Mouse (Mus musculus) activated CD4-positive, CD25-positive, alpha-beta regulatory T cell, adult 4 months (primary cell): ENCODE measurements around the gene Trappc1. TPM values are rescaled to one million over a fixed set of nuclear protein-coding genes. Genes with fewer than 3 reads are reported as not detected.
"Not testable (repeated sequence)": the region's sequence is repeated elsewhere in the genome, so short reads cannot be mapped to it uniquely, and the experiment has no call there.

ENCODE experiments used
- ATAC-seq: one replicate; pipeline ENCODE4 v1.8.0; 2017
- polyA plus RNA-seq, 2 experiments: library from polyadenylated mRNA; unstranded; fragments of 100-300 nt; shearing (Covaris generic); gene quantifications; one replicate each; pipeline ENCODE4 v1.2.1; 2017

Trappc1 gene
- 100 to 1,000 TPM; 109 to 112 TPM for polyA plus RNA-seq

DNA sequence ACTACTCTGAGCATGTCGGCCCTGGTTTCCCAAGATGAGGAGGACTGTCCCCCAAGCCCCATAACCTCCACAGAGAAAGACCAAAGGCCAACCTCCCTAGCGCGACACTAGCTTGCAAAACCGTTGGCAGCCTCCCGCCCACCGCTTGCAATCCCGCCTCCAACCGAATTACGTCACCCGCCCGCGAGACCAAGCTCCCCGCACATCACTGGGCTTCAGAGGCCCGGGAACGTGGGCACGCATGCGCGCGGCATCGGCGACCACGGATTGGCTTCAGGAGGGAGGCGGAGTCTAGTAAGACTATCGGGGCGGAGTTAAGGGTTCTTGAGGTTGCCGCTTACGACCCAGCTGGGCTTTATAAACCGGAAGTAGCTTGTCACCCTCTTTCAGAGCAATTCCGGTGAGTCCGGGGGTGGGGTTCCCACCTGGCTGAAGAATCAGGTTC is at the start of gene Trappc1, which contains the start of gene Cntrob:
TSS of gene Trappc1 (plus strand) at position 314 of the 445 bp plus-strand sequence.
TSS of gene Cntrob (minus strand) at position 109 of the 445 bp plus-strand sequence.
- peak; percentile 84 for ATAC-seq

DNA sequence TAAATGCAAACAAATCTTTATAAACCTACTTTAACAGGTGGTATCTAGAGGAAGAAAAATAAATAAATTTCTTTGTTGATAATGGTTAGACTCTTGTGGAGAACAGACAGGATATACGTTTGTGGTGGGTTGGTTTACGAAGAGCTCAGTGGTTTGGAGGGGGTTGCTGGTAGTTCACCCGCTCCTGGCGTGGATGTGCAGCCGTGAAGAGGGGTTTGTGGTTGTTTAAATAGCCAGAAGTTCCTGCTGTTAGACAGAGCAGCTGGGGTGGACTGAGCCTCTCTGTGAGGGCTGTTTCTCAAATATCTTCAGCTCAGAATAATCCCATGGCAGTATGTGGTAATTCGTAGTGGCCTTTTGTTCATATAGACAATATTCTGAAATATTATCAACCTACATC is 48.1 kb upstream of the Trappc1 start:
- no peak for ATAC-seq

DNA sequence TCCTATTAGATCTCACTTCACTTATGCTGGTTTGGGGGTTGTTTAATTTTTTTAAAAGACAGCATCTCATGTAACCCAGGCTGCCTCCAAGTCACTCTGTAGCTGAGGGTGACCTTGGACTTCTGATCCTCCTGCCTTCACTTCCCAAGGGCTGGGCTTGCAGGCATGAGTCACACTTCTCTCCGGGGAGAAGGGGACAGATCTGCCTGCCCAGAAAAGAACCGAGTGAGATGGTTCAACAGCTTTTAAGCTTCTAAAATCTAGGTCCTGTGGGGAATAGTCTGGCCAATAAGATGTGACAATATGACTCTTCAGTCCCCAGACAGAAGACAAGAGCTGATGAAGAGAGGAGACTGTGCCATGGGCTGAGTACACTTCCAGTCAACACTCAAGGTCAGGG is 47.7 kb upstream of the Trappc1 start:
- ATAC-seq: no peak

DNA sequence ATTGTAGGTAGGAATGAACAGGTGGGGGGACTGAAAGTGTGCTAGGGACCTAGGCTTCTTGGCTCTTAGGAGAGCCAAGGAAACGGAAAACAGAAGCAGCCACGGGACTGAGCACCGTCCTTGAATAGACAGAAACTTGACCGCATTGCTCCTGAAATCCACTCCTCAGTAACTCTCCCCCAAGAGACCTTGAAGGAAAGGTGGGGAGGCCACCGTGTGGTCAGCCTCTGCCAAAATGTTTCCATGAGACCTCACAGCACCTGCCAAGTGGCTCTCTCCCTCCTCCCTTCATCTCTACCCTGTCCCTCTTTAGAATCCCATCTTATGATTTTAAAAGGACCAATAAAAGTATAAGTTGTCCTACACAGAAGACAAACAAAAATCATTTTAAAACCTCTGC is 46.5 kb upstream of the Trappc1 start:
- no peak for ATAC-seq

DNA sequence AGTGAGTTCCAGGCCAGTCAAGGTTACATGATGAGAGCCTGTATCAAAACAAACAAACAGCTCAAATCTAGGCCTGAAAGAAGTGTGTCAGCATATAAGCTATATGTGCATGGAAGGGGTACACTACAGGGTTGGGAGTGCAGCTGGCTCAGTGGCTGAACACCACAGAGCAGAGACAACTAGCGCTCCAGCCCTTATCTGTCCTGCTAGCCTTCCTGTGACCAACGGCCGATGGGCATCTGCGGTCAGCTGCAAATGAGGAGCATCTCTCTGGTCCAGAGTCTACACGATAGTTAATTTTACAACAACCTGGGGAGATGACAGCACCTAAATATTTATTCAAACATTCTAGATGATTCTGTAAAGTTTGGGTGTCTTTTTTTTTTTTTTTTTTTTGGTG is 32.7 kb upstream of the Trappc1 start:
- ATAC-seq: no peak

DNA sequence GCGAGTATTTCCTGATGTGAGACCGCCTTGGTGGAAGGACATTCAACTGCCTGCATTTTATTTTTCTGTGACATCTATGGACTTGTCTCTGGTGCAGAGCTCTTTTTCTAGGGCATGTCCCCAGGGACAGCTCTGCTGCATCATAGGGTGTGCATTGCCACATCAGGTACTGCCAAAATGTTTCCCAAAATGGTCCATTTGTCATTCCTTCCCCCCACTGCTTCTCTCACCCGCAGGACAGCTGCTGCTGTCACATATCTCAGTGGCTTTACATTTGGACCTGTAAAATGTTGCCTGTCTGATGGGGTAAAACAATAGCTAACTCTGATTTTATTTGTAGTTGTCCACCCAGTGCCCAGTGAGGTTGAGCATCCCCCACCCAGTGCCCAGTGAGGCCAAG is 28.5 kb upstream of the Trappc1 start:
- no peak for ATAC-seq

DNA sequence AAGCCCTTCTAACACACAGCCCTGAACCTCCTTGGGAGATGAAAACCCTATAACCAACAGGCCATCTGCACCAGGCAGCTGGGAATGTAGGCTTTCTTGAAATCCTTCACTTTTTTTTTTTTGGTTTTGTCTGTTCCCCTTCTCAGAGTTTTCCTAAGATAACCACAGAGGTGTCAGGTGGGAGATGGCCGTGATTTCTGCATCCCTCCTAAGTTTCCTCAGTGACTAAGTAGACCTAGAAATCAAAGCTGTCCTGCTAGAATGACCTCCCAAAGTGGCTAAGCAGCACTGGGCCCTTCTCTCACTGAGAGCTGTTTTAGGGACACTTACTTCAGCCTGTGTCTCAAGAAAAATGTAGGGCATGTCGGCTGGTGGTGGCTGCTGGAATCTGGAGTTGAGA is 26.0 kb upstream of the Trappc1 start:
- ATAC-seq: no peak

DNA sequence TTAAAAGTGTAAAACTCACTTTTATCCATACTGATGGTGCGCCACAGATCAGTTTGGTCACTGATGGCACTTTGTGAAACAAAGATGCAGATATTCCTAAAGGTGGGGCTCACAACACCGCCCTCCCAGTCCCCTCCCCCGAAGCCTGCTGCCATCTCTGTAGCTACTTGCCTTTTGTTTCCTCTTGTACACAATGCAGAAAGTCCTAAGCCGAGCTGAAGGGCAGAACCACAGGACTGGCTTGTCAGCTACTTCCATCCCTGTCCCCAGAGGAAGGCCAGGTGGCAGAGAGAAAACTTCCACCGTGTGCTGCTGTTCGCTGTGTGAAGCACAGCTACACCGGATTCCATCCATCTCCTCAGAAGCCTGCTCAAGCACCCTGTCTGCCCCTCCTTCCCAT is 25.5 kb upstream of the Trappc1 start:
- no peak for ATAC-seq

DNA sequence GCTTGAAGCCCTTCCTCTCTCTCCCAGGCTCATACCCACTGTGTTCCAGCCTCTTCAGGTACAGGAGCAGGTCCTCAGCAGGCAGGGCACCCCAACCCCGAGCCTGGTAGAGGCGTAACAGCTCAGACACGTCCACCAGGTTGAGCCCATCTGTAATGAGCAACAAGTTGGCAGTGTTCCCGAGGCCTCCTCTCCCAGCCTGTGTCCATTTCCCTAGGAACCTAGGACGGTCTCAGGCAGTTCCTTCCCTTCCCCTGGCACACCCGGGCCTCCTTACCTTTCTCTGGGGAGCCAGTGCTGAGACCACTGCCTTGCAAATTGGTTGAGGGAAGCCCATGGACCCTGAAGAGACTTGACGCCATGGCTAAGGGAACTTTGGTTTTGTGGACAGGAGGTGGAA is 21.0 kb upstream of the Trappc1 start:
- ATAC-seq: no peak

DNA sequence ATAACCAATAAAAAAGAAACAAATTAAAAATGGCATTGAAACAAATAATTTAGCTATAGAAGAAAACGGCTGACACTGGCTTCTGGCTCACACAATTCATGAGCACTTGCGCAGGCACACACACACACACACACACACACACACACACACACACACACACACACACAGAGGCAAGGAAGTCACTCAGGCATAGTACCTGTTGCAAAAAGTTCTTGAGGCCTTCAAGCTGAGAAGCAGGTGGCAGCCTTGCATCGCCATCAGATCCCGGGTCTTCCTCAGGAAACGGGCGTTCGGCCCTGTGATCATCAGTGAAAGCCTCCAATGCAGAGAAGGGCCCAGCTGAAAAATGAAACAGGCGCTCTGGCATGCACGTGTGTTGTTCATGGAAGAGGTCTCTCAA is 18.5 kb upstream of the Trappc1 start:
- ATAC-seq: no peak

DNA sequence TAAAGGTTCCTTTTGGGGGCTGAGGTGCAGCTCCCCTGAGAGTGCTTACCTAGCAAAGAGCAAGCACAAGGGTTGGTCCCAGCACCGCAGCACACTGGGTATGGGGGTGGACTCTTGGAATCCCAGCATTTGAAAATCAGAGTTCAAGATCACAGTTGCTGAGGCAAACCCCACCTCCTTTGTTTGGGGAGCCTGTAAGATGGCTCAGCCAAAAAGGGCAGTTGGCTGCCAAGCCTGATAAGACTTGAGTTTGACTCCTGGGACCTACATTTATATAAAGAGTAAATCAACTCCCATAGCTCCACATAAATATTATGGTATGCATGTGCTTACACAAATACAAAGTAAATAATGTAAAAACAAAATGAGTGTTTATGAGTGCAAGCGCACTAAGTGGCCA is 17.7 kb upstream of the Trappc1 start:
- ATAC-seq: no peak

DNA sequence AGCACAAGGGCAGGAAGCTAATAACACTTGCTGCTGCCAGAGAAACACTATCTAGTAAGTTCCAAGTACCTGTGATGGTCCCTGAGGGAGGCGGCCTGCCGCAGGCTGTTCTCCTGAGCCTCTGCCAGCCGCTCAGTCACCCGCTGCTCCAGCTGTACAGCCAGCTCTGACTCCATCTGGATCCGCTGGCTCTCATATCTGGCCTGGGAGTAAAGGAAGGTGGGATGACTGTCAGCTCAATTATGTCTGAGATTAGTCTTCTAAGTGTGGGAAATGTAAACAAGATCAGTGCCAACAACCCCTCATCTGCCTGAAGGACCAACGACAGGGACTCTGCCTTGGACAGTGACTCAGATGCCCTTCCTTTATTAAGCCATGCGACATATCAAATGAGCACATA is 12.5 kb upstream of the Trappc1 start:
- ATAC-seq: no peak

DNA sequence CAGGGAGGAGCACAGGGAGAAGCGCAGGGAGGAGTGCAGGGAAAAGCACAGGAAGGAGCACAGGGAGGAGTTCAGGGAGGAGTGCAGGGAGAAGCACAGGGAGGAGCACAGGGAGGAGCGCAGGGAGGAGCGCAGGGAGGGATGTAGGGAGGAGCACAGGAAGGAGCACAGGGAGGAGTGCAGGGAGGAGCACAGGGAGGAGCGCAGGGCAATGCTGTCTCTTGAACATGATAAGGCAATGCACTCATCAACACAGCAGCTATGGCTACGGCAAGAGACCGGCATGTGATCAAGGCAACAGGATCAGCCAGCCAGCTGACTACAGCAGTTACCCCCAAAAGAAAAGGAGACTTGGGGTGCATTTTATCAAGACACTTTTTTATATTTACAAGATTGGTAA is 7.4 kb upstream of the Trappc1 start:
- ATAC-seq: no peak

DNA sequence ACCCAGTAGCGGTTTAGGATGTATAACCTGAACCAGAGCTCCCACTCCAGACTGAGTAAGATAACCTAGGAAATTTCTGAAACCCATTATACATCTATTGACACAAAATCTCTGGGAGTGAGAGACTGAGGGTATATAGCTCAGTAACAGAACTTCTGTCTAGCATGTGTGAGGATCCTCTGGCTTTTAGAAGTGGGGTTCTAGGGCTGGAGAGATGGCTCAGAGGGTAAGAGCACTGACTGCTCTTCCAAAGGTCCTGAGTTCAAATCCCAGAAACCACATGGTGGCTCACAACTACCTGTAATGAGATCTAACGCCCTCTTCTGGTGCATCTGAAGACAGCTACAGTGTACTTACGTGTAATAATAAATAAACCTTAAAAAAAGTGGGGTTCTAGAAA is 5.8 kb upstream of the Trappc1 start:
- not testable (repeated sequence) for ATAC-seq

DNA sequence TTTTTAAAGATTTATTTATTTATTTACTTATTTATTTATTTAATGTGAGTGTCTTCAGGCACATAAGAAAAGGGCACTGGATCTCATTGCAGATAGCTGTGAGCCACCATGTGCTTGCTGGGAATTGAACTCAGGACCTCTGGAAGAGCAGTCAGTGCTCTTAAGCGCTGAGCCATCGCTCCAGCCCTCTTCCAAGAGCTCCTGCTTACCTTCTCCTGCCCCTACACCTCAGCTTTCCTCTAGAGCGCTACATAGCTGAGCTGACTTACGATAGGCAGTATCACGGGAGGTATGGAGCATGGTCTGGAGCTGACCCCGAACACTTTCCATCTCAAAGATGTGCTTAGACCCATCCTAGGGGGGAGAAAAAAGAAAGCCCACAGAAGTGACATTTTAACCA is 2.2 kb upstream of the Trappc1 start:
- no peak for ATAC-seq

DNA sequence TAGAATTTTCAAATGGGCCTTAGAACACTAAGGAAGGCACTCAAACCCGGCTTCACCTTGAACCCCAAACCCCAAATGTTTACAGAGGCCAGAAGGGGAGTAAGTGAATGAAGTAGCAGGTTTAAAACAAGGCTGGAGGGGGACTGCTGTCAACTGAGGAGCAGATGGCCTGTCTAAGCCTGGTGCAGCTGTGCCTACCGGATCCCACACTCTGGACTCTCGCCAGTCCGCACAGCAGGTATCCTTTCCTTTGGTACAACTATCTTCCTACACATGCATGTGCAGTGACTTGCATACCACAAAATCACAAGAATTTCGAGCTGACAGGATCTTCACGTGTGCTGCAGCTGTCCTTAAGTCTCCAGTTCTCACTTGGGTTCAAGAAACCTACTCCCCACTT is 1.8 kb upstream of the Trappc1 start:
- ATAC-seq: no peak

DNA sequence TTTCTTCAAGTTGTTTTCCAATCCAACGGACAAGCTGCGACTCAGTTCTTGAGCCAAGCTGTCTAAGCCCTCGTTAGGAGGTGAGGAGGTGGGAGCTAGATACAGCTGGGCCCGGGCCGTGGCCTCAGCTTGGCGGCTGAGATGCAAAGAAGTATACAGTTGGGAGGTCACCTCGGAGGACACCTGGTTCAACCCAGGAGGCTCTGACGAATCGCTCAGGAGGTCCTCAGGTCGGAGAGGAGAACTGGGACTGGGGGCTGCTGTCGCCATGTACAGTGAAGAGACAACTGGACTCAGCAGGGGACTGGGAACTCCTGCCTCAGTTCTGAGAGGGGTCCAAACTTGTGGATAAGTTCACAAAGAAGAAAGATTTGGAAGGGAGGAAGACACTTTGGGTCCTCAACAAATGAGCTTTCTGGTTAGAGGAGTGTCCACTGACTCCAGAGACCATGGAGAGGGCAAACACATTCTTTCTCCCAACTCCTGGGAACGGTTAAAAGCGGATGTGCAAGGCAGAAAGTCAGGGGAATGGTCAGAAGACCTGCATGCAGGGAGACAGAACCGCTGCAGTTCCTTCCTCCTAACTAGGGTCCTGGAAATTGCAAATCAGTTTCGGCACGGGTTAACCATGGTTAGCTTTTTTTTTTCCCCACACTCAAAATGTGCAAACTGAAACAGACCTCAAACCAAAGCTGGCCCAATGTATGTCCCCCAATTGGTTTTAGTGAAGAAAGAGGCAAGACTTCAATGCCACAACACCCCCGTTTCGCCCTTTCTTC is 898 bp upstream of the Trappc1 start:
- ATAC-seq: no peak

DNA sequence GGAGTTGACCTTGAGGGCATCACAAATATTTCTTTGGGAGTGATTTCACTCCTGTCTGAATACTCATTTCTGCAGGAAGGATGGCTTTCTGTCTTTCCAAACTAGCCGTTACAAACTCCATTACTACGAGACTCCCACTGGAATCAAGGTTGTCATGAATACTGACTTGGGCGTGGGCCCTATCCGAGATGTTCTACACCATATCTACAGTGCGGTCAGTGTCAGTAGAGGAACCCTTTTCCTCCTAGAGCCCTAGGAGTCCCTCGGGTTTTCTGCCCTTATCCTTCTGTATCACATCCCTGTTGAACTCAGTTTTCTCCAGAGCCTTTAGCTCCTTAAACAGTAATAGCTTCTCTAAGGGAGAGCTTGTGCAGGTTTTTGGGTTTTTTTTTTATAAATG is 969 bp downstream of the Trappc1 start:
- ATAC-seq: no peak

DNA sequence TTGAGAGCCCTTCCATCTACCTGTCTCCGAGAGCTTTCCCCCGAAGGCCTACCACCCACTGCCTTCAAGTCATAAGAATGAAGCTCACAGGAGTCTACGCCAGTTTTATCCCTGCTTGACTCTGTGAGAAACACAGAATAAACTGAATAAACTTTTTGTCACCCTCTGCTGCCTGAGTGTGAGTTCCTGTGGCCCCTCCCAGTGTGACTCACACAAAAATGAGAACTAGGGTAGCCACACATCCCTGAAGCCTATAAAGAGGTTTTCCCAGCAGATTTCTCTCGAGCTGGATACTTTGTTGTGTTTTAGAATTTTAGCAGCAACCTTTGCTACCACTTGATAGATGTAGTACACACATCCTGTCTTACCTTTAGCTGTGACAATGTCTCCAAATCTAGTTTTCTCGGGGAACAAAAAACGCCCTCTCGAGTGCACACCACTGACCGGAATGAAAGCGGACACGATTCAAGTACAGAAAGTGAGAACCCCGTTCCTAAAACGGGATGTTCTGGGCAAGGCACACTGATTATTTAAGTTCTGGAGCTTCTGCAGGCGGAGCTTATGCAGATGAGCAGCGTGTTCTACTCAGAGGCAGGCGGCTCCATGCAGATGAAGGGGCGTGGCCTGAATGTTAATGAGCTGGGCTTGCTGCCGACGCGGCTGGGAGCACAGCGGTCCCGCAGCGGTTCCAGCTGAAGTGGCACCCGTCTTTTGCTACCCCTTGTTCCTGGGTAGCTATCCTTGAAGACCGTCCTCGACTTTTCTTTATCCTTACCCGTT is 2.0 kb downstream of the Trappc1 start, which contains the start of gene Kcnab3:
TSS of gene Kcnab3 (plus strand) at position 631 of the 780 bp plus-strand sequence.
- ATAC-seq: peak; percentile 59

DNA sequence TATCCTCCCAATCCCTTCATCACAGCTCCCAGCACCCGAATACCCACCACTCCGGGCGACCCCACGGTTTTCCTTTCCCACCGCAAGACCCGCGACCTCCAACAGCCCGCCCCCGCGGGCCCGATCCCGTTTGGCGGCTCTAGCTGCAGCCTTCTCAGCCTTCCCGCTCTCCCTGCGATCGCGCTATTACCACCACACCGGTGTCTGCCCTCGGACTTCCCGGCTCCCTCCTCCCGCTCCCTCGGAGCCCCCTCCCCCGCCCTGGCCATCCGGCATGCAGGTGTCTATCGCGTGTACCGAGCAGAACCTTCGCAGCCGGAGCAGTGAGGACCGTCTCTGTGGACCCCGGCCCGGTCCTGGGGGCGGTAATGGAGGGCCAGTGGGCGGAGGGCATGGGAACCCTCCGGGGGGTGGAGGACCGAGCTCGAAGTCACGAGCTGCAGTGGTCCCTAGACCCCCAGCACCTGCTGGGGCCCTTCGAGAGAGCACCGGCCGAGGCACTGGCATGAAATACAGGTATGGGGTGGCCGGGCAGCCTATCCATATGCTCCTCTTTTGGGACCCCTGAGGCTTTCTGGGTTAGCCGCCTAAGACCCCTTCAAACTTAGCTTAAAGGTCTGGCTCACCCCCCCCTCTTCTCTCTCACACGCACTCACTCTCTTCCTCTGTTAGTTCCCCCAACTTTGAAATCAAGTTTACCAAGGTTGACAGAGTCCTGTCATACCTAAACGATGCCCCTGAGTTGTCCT is 2.8 kb downstream of the Trappc1 start:
- ATAC-seq: no peak

DNA sequence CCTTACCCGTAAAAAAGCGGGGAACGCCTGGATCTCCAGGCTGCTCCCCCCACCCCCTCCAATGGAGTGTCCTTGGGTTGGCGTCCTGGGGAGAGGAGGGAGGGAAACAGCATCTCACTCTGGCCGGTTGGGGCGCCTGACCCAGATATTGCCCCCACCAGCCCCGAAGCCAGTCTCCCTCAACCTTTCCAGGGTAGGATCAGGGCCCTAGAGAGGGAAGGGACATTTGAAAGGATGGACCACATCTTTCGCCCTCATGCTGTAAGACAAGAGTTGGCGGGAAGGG is 3.3 kb downstream of the Trappc1 start:
- no peak for ATAC-seq

DNA sequence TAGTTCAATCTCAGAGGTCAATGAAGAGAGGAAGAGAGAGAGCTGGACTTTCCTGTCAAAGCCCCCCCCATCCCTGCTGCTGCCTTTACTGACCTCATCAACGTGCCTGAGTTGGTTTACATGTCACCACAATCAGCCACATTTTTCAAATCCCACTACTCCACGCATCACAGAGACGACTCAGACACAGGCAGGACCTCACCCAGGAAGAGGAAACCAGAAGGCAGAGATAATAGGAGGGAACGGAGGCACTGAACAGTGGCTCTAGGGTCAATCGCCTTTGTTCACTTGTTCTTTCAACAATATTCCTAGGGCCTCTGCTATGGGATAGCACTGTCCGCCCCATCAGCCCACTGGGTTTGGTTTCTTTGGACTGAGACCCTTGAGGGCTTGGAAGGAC is 3.9 kb downstream of the Trappc1 start:
- ATAC-seq: no peak

DNA sequence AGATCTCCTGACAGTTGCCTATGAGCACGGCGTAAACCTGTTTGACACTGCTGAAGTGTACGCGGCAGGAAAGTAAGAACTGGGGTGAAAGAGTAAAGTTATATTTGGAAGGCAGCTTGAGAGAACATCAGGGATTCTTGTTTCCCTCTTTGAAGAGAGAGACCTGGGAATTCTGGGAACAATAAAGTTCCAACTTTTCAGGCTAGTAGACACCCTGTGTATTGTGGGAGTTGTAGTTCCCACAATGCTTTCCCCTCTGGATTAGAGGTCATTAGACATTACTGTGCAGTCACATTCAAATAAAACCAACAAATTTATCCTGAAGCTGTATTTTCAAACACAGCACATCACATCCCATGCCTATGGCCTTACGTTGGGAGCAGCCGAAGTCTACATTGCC is 4.7 kb downstream of the Trappc1 start:
- ATAC-seq: no peak

DNA sequence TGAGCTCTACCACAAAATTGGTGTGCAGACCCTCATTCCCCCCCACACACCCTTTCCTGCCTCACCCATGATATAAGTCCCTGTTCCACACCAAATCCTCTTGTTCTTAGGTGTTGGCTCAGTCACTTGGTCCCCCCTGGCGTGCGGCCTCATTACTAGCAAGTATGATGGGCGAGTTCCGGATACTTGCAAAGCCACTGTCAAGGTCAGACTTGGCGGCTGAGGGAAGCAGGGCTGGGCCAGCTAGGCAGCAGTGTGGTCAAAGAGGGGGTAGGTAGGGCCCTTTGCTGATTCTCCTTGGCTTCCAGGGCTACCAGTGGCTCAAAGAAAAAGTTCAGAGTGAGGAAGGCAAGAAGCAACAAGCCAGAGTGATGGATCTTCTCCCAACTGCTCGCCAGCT is 7.4 kb downstream of the Trappc1 start:
- ATAC-seq: no peak
